Mouse (Mus musculus): ENCODE measurements around the gene B4galt1.

DNA sequence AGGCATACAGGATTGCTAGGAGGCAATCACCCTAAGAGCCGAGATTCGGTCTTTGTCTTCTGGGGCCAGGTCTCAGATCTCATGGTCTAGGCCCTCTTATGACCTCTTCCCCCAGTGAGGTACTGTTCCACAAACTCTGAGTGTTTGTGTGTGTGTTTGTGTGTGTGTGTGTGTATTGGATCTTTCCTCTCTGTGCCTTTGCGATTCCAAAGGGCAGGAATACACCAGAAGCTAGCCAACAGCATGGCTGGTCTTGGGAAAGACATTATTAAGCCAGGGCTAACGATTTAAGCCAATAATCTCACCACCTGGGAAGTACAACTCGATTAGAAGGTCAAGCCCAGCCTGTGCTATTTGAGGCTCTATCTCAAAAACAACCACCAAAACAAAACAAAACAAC lies 23.3 kb downstream of the B4galt1 start:
- TF ChIP-seq GATA1 (IDR thresholded peaks at IDR 0.05; ENCODE audit: borderline replicate concordance, low read length) = no peak
- no peak for TF ChIP-seq FLI1 (IDR thresholded peaks at IDR 0.05; ENCODE audit: low read length)
